Mouse (Mus musculus) testis, adult 2 months (tissue): Measurements from ENCODE around the gene Kit.

Source experiments
- CTCF ChIP-seq: fragments of 200-500 bp; IDR thresholded peaks from 2 replicates; pipeline ENCODE4 v1.5.1; 2012; ENCODE audit warnings: low read depth, mild to moderate bottlenecking, inconsistent platforms, low read length, moderate library complexity; ENCODE audit not compliant: control insufficient read depth, insufficient read depth, insufficient replicate concordance
- POLR2A ChIP-seq: fragments of 200-500 bp; IDR thresholded peaks from 2 replicates; pipeline ENCODE4 v1.6.1; 2012; ENCODE audit warnings: low read depth, mild to moderate bottlenecking, inconsistent platforms, low read length, moderate library complexity; ENCODE audit not compliant: control insufficient read depth

DNA sequence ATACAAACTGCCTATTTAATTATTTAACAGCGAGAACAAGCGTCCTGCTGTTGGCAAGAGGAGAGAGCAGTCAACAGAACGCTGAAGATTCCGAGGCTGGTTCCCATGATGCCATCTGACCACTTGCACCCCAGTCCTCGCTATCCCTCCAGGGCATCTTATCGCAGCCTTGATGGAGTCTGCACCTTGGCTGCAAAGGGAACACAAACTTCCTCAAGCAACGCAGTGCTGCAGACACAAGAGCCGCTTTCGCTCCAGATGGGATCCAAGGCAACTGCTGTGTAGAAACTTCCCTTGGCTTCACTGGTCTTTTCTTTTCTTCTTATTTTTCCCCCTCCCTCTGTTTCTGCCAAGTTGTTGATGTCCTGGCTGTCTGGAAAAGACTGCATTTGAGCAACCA lies 124.8 kb downstream of the Kit start:
- TF ChIP-seq POLR2A (no peak), CTCF (no peak)
